In genomic region chr13:35812191-35812440, GRCm38 (mm10) we compare ENCODE assay signal across 18 mouse cellular contexts.
A peak's percentile ranks its signal among the peaks of the same experiment; 100 is the strongest.
DNase-seq lines count a peak whose midpoint lies in the region; ATAC-seq and TF ChIP-seq lines count a peak whose summit lies in the region.
"Had no signal": no experiment of that assay in that cellular context is flagged by ENCODE, and none has a peak within 500 bp of the region (broad histone marks: within the 10 kb centered on the region; RNA-seq: fewer than 3 reads in every experiment).

No protein-coding gene starts in this region.

- peaks cover 33% of the 10 kb centered on the region for H3K4me1 ChIP-seq in forebrain, embryonic 10.5 days
- H3K4me1 ChIP-seq in forebrain, postnatal 0 days (ENCODE audit: insufficient read depth), result no peaks in the 10 kb centered on the region; the same call in 1 of the 2 replicates
- 0 out of 2 replicates have a peak, but pooled peaks cover 6% of the 10 kb centered on the region for H3K4me1 ChIP-seq in kidney, postnatal 0 days (replicated peaks; ENCODE audit: insufficient read depth, low read length)
- H3K4me1 ChIP-seq in kidney, embryonic 16.5 days (ENCODE audit: insufficient read depth, low read length), result peaks cover 16% of the 10 kb centered on the region; the same call in 1 of the 2 replicates
- H3K4me1 ChIP-seq in lung, adult 2 months (ENCODE audit: control insufficient read depth, insufficient read depth, low read length), result no peaks in the 10 kb centered on the region; the same call in 1 of the 2 replicates

- no peak for DNase-seq in forebrain, embryonic 10.5 days (ENCODE audit: extremely low spot score, low spot score)
- no peak for DNase-seq in forebrain, postnatal 0 days
- DNase-seq in kidney, postnatal 0 days (ENCODE audit: low spot score), result peak; percentile 31
- peak; percentile 10 to 45 for DNase-seq in lung, postnatal 4 days
- no peak for DNase-seq in lung, adult 2 months
- DNase-seq in thymus, postnatal 4 days, result peak; percentile 70
- DNase-seq: adrenal gland, adult 2 months; gastrocnemius, postnatal 10 days; heart, postnatal 36 days; kidney, adult 2 months; right cerebral cortex, adult 18-20 months had no signal

- TF ChIP-seq POLR2A in lung, adult 2 months (IDR thresholded peaks at IDR 0.05; ENCODE audit: borderline replicate concordance, extremely low read depth, low read depth, low read length), result no peak

- H3K9ac ChIP-seq in forebrain, postnatal 0 days, result no peak overlapping the region
- no peak overlapping the region for H3K9ac ChIP-seq in kidney, postnatal 0 days (ENCODE audit: low read depth, low read length)
- no peak overlapping the region for H3K9ac ChIP-seq in kidney, embryonic 16.5 days (replicated peaks; ENCODE audit: low read length)
- H3K9ac ChIP-seq: limb, embryonic 12.5 days; liver, embryonic 14.5 days had no signal

- TF ChIP-seq CTCF in forebrain, postnatal 0 days (IDR thresholded peaks at IDR 0.05; ENCODE audit: low read depth), result no peak
- no peak for TF ChIP-seq CTCF in kidney, postnatal 0 days (IDR thresholded peaks at IDR 0.05; ENCODE audit: low read depth)
- no peak for TF ChIP-seq CTCF in lung, adult 2 months (IDR thresholded peaks at IDR 0.05; ENCODE audit: insufficient read depth, low read length)

- no peak for ATAC-seq in forebrain, postnatal 0 days
- ATAC-seq in kidney, postnatal 0 days (replicated peaks; ENCODE audit: low FRiP score, low read depth), result no peak
- ATAC-seq in kidney, embryonic 16.5 days (ENCODE audit: low FRiP score, low TSS enrichment), result no peak
- no peak for ATAC-seq in megakaryocyte, adult 5-6 weeks (ENCODE audit: poor library complexity, severe bottlenecking)
- ATAC-seq: midbrain, embryonic 16.5 days had no signal

- H3K27ac ChIP-seq in forebrain, embryonic 10.5 days, result 0 out of 2 replicates have a peak overlapping the region, but pooled peaks have one; percentile 15
- no peak overlapping the region for H3K27ac ChIP-seq in forebrain, postnatal 0 days (ENCODE audit: low read depth, low read length)
- no peak overlapping the region for H3K27ac ChIP-seq in kidney, postnatal 0 days
- H3K27ac ChIP-seq in kidney, embryonic 16.5 days (ENCODE audit: low read length), result no peak overlapping the region
- H3K27ac ChIP-seq: heart, embryonic 10.5 days; limb, embryonic 12.5 days; liver, embryonic 14.5 days had no signal

- H3K27me3 ChIP-seq in forebrain, embryonic 10.5 days (ENCODE audit: poor library complexity, severe bottlenecking), result no peaks in the 10 kb centered on the region
- H3K27me3 ChIP-seq in forebrain, postnatal 0 days (ENCODE audit: insufficient read depth, low read length), result no peaks in the 10 kb centered on the region
- H3K27me3 ChIP-seq in kidney, postnatal 0 days (ENCODE audit: insufficient read depth, low read length), result no peaks in the 10 kb centered on the region
- no peaks in the 10 kb centered on the region for H3K27me3 ChIP-seq in kidney, embryonic 16.5 days (ENCODE audit: insufficient read depth, low read length)
- H3K27me3 ChIP-seq: limb, embryonic 12.5 days; megakaryocyte, embryonic 14.5 days had no signal

- H3K36me3 ChIP-seq in forebrain, embryonic 10.5 days (replicated peaks), result peaks cover 14% of the 10 kb centered on the region
- no peaks in the 10 kb centered on the region for H3K36me3 ChIP-seq in forebrain, postnatal 0 days (ENCODE audit: insufficient read depth)
- no peaks in the 10 kb centered on the region for H3K36me3 ChIP-seq in kidney, postnatal 0 days (ENCODE audit: insufficient read depth, low read length)
- H3K36me3 ChIP-seq in kidney, embryonic 16.5 days (ENCODE audit: insufficient read depth, low read length), result peaks cover 10% of the 10 kb centered on the region; the same call in 1 of the 2 replicates

- WGBS in forebrain, embryonic 10.5 days, result 67% methylated on average over 6 of the region's 6 CpGs
- 58% methylated on average over 6 of the region's 6 CpGs for WGBS in forebrain, postnatal 0 days
- whole genome bisulfite sequencing in kidney, postnatal 0 days, result 54% methylated on average over 6 of the region's 6 CpGs
- WGBS in kidney, embryonic 16.5 days, result 52% methylated on average over 6 of the region's 6 CpGs
- 63% methylated on average over 6 of the region's 6 CpGs for WGBS in lung, adult 2 months

- H3K9me3 ChIP-seq in forebrain, embryonic 10.5 days, result no peaks in the 10 kb centered on the region
- H3K9me3 ChIP-seq in forebrain, postnatal 0 days (ENCODE audit: low read length), result no peaks in the 10 kb centered on the region
- no peaks in the 10 kb centered on the region for H3K9me3 ChIP-seq in kidney, postnatal 0 days (replicated peaks; ENCODE audit: low read length)
- no peaks in the 10 kb centered on the region for H3K9me3 ChIP-seq in kidney, embryonic 16.5 days (ENCODE audit: low read length)
- H3K9me3 ChIP-seq: heart, embryonic 10.5 days; limb, embryonic 12.5 days; megakaryocyte, embryonic 14.5 days had no signal

- no peak overlapping the region for H3K4me2 ChIP-seq in forebrain, postnatal 0 days (ENCODE audit: low read depth)
- no peak overlapping the region for H3K4me2 ChIP-seq in kidney, postnatal 0 days (ENCODE audit: low read length)
- no peak overlapping the region for H3K4me2 ChIP-seq in kidney, embryonic 16.5 days (replicated peaks; ENCODE audit: low read depth, low read length)
- H3K4me2 ChIP-seq: limb, embryonic 12.5 days had no signal

- H3K4me3 ChIP-seq in forebrain, embryonic 10.5 days, result no peak overlapping the region
- no peak overlapping the region for H3K4me3 ChIP-seq in forebrain, postnatal 0 days (ENCODE audit: low read depth, low read length)
- H3K4me3 ChIP-seq in kidney, postnatal 0 days (replicated peaks; ENCODE audit: low read depth, low read length), result no peak overlapping the region
- no peak overlapping the region for H3K4me3 ChIP-seq in kidney, embryonic 16.5 days (ENCODE audit: low read length)
- no peak overlapping the region for H3K4me3 ChIP-seq in lung, adult 2 months (replicated peaks; ENCODE audit: extremely low read depth, low read depth, low read length)
- H3K4me3 ChIP-seq: heart, embryonic 10.5 days; limb, embryonic 12.5 days; megakaryocyte, embryonic 14.5 days had no signal

Comparison
In these comparisons a context has a peak if more than half of its experiments do, and no peak if none do; other contexts are left out.
1. DNase-seq: peak in kidney, postnatal 0 days (single experiment), lung, postnatal 4 days (2 of 2) and thymus, postnatal 4 days (single experiment); none in forebrain, embryonic 10.5 days (single experiment), forebrain, postnatal 0 days (single experiment) and lung, adult 2 months (single experiment).